Mouse (Mus musculus) MEL (cell line): ENCODE measurements around the gene Bdh1. TPM values are rescaled to one million over a fixed set of nuclear protein-coding genes. Genes with fewer than 3 reads are reported as not detected.

Experiments used
- DNase-seq: peaks from one replicate; pipeline ENCODE4 v3.0.0; 2011; ENCODE audit warnings: low read depth, low spot score
- H3K27ac ChIP-seq: 2 replicates; pipeline ENCODE4 v1.5.1; 2012; ENCODE audit warnings: low read depth, mild to moderate bottlenecking, control low read depth, low read length, moderate library complexity; ENCODE audit not compliant: control insufficient read depth
- H3K27me3 ChIP-seq, 2 experiments: fragments of 150-350 bp in 1 of 2; sonication (generic) in 1 of 2; 2 replicates each; pipeline ENCODE4 v1.6.1; 2012; ENCODE audit warnings: low read length in 2 of 2, mild to moderate bottlenecking in 2 of 2, improper control_type of control experiment in 1 of 2, moderate library complexity in 1 of 2; ENCODE audit not compliant: insufficient read depth in 2 of 2, control insufficient read depth in 1 of 2
- H3K36me3 ChIP-seq, 2 experiments: 2 replicates each; pipeline ENCODE4 v1.6.1; 2012 to 2014; ENCODE audit warnings: low read length in 2 of 2, improper control_type of control experiment in 1 of 2, inconsistent platforms in 1 of 2, mild to moderate bottlenecking in 1 of 2; ENCODE audit not compliant: insufficient read depth in 2 of 2, control insufficient read depth in 1 of 2
- H3K4me1 ChIP-seq, 2 experiments: fragments of 150-350 bp in 1 of 2; sonication (generic) in 1 of 2; 2 replicates each; pipeline ENCODE4 v1.6.1; 2012; ENCODE audit warnings: low read length in 2 of 2, improper control_type of control experiment in 1 of 2, mild to moderate bottlenecking in 1 of 2; ENCODE audit not compliant: insufficient read depth in 2 of 2, control insufficient read depth in 1 of 2
- H3K4me3 ChIP-seq, 2 experiments: fragments of 150-350 bp in 1 of 2; sonication (generic) in 1 of 2; 2 replicates each; pipeline ENCODE4 v1.5.1; 2012; ENCODE audit warnings: low read depth in 2 of 2, low read length in 2 of 2, mild to moderate bottlenecking in 2 of 2, moderate library complexity in 2 of 2, control low read depth in 1 of 2, improper control_type of control experiment in 1 of 2; ENCODE audit not compliant: control insufficient read depth in 1 of 2, insufficient read depth in 1 of 2
- H3K79me2 ChIP-seq: 2 replicates; pipeline ENCODE4 v1.6.1; 2012; ENCODE audit warnings: mild to moderate bottlenecking, low read length, moderate library complexity; ENCODE audit not compliant: control insufficient read depth, poor library complexity, insufficient read depth
- H3K9ac ChIP-seq: 2 replicates; pipeline ENCODE4 v1.6.1; 2012; ENCODE audit warnings: low read depth, mild to moderate bottlenecking, control low read depth, low read length, moderate library complexity; ENCODE audit not compliant: control insufficient read depth, poor library complexity, severe bottlenecking
- H3K9me3 ChIP-seq: fragments of 150-350 bp; sonication (generic); replicated peaks from 2 replicates; pipeline ENCODE4 v1.6.1; 2012; ENCODE audit warnings: mild to moderate bottlenecking, low read length, improper control_type of control experiment, moderate library complexity; ENCODE audit not compliant: insufficient read depth
- BHLHE40 ChIP-seq: IDR thresholded peaks from 2 replicates; pipeline ENCODE4 v1.6.1; 2012; ENCODE audit warnings: low read depth, mild to moderate bottlenecking, inconsistent platforms, low read length, improper control_type of control experiment, borderline replicate concordance
- CHD1 ChIP-seq: IDR thresholded peaks from 2 replicates; pipeline ENCODE4 v1.6.1; 2012; ENCODE audit warnings: low read depth, mild to moderate bottlenecking, inconsistent platforms, low read length, improper control_type of control experiment
- CHD2 ChIP-seq: IDR thresholded peaks from 2 replicates; pipeline ENCODE4 v1.6.1; 2011; ENCODE audit warnings: low read length, improper control_type of control experiment
- E2F4 ChIP-seq: IDR thresholded peaks from 2 replicates; pipeline ENCODE4 v1.6.1; 2011; ENCODE audit warnings: low read depth, low read length, improper control_type of control experiment, borderline replicate concordance
- ELF1 ChIP-seq: IDR thresholded peaks from 2 replicates; pipeline ENCODE4 v1.6.1; 2014; ENCODE audit warnings: low read depth, mild to moderate bottlenecking, inconsistent platforms, low read length, improper control_type of control experiment, moderate library complexity
- GATA1 ChIP-seq: IDR thresholded peaks from 2 replicates; pipeline ENCODE4 v1.6.1; 2011; ENCODE audit warnings: low read depth, low read length, improper control_type of control experiment
- HCFC1 ChIP-seq: IDR thresholded peaks from 2 replicates; pipeline ENCODE4 v1.6.1; 2012; ENCODE audit warnings: low read depth, mild to moderate bottlenecking, inconsistent platforms, low read length, improper control_type of control experiment, moderate library complexity
- JUND ChIP-seq: IDR thresholded peaks from 2 replicates; pipeline ENCODE4 v1.6.1; 2011; ENCODE audit warnings: low read depth, mild to moderate bottlenecking, improper control_type of control experiment, low read length
- MAFK ChIP-seq: IDR thresholded peaks from 2 replicates; pipeline ENCODE4 v1.6.1; 2011; ENCODE audit warnings: low read depth, mild to moderate bottlenecking, low read length, improper control_type of control experiment, borderline replicate concordance
- MAX ChIP-seq: IDR thresholded peaks from 2 replicates; pipeline ENCODE4 v1.6.1; 2011; ENCODE audit warnings: low read length, improper control_type of control experiment
- MAZ ChIP-seq: IDR thresholded peaks from 2 replicates; pipeline ENCODE4 v1.6.1; 2012; ENCODE audit warnings: low read depth, mild to moderate bottlenecking, inconsistent platforms, low read length, improper control_type of control experiment
- MXI1 ChIP-seq: IDR thresholded peaks from 2 replicates; pipeline ENCODE4 v1.6.1; 2011; ENCODE audit warnings: mild to moderate bottlenecking, low read depth, low read length, improper control_type of control experiment
- NELFE ChIP-seq: IDR thresholded peaks from 2 replicates; pipeline ENCODE4 v1.6.1; 2011; ENCODE audit warnings: low read depth, low read length, improper control_type of control experiment
- POLR2A ChIP-seq, 2 experiments: IDR thresholded peaks; 2 replicates each; pipeline ENCODE4 v1.6.1; 2011 to 2012; ENCODE audit warnings: low read length in 2 of 2, mild to moderate bottlenecking in 2 of 2, control low read depth in 1 of 2, improper control_type of control experiment in 1 of 2, low read depth in 1 of 2, moderate library complexity in 1 of 2; ENCODE audit not compliant: control insufficient read depth in 1 of 2, insufficient read depth in 1 of 2, poor library complexity in 1 of 2
- RAD21 ChIP-seq: IDR thresholded peaks from 2 replicates; pipeline ENCODE4 v1.6.1; 2011; ENCODE audit warnings: mild to moderate bottlenecking, low read depth, low read length, improper control_type of control experiment
- SIN3A ChIP-seq: IDR thresholded peaks from 2 replicates; pipeline ENCODE4 v1.6.1; 2012; ENCODE audit warnings: low read length, improper control_type of control experiment, inconsistent platforms
- SMC3 ChIP-seq: IDR thresholded peaks from 2 replicates; pipeline ENCODE4 v1.6.1; 2011; ENCODE audit warnings: low read depth, low read length, improper control_type of control experiment
- TAL1 ChIP-seq: IDR thresholded peaks from 2 replicates; pipeline ENCODE4 v1.6.1; 2012; ENCODE audit warnings: mild to moderate bottlenecking, inconsistent platforms, low read length, moderate library complexity, mixed read lengths
- TBP ChIP-seq: IDR thresholded peaks from 2 replicates; pipeline ENCODE4 v1.8.0; 2011; ENCODE audit warnings: low read depth, low read length, improper control_type of control experiment
- TCF12 ChIP-seq: IDR thresholded peaks from 2 replicates; pipeline ENCODE4 v1.6.1; 2014; ENCODE audit warnings: low read depth, mild to moderate bottlenecking, inconsistent platforms, low read length, improper control_type of control experiment, moderate library complexity
- UBTF ChIP-seq: IDR thresholded peaks from 2 replicates; pipeline ENCODE4 v1.6.1; 2012; ENCODE audit warnings: low read depth, mild to moderate bottlenecking, inconsistent platforms, low read length, improper control_type of control experiment, moderate library complexity, borderline replicate concordance; ENCODE audit not compliant: insufficient read depth
- USF1 ChIP-seq: IDR thresholded peaks from 2 replicates; pipeline ENCODE4 v1.6.1; 2014; ENCODE audit warnings: low read depth, mild to moderate bottlenecking, inconsistent platforms, low read length, improper control_type of control experiment, moderate library complexity
- USF2 ChIP-seq, 2 experiments: IDR thresholded peaks; 2 replicates each; pipeline ENCODE4 v1.6.1; 2011 to 2012; ENCODE audit warnings: improper control_type of control experiment in 2 of 2, low read length in 2 of 2, borderline replicate concordance in 1 of 2, inconsistent platforms in 1 of 2, low read depth in 1 of 2, mild to moderate bottlenecking in 1 of 2; ENCODE audit not compliant: insufficient read depth in 1 of 2
- ZNF384 ChIP-seq: IDR thresholded peaks from 2 replicates; pipeline ENCODE4 v1.6.1; 2012; ENCODE audit warnings: low read depth, mild to moderate bottlenecking, inconsistent platforms, low read length, improper control_type of control experiment
- polyA plus RNA-seq, 2 experiments: library from polyadenylated mRNA; stranded (reverse) in 1 of 2; unstranded in 1 of 2; fragments of >175 nt in 1 of 2; fragments of >200 nt in 1 of 2; gene quantifications; 2 replicates each; pipeline versions ENCODE4 v1.2.1 to v1.2.4; 2012; ENCODE audit warnings: low replicate concordance in 2 of 2, low read depth in 1 of 2; ENCODE audit not compliant: insufficient read length in 2 of 2, insufficient read depth in 1 of 2, missing spikeins in 1 of 2
- total RNA-seq: library from RNA; depleted of rRNA; stranded (reverse); fragments of 300-350 nt; gene quantifications from 2 replicates; pipeline ENCODE4 v1.2.3, GENCODE M21; 2012

Bdh1 gene
- total and polyA plus RNA-seq, 3 experiments: 67.5 to 187 TPM; not detected in 1

DNA sequence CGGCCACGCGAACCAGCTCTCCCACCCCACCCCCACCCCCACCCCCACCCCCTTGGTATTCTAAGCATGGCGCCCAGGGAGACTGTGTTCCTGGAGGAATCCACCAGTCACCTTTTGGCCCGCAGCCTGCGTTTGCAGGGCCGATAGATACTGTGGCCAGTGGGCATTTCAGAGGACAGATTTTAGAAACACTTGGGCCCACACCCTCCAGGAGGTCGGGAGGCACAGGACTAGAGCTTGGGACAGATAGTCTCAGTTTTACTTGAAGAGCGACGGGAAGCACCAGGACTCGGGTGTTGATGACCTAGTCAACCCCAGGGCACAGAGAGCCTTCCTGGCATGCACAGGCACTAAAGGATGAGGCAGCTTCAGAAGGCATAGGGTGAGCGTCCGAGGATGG, 38.4 kb downstream of the Bdh1 start (continued):
- no peak for TF ChIP-seq HCFC1

DNA sequence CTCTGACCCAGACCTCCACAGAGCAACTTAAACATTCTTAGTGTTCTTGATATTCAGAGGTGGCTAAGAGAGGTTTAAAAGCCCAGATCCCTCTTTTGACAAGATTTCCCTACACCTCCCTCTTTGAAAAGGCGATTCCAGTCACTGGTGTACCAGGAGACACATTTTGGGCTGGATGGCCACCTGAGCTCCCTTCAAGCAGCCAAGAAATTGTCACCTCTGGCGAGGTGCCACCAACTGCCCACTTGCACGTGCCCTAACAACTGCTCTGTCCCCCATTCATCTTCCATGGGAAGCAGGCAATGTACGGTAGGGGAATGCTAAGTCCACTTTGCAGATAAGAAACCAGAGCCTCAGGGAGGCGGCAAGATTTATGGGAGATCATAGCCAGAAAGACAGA, 39.0 kb downstream of the Bdh1 start:
- Histone ChIP-seq H3K36me3 (peaks cover 0 to 7% of the 10 kb centered on the region in 2 experiments; a peak in 3 of 4 replicates), H3K79me2 (no peaks in the 10 kb centered on the region), H3K4me3 (no peak overlapping the region)
- DNase-seq: no peak
- TF ChIP-seq MAX (no peak), CHD1 (no peak), USF1 (no peak), ELF1 (no peak)
- TF ChIP-seq, all 39 proteins: peak for 0
- H3K9me3 ChIP-seq: no peaks in the 10 kb centered on the region
- H3K9ac ChIP-seq: no peak overlapping the region
- H3K27me3 ChIP-seq: no peaks in the 10 kb centered on the region
- H3K27ac ChIP-seq: no peak overlapping the region
- H3K4me1 ChIP-seq: peaks cover 0 to 11% of the 10 kb centered on the region in 2 experiments; a peak in 2 of 4 replicates

DNA sequence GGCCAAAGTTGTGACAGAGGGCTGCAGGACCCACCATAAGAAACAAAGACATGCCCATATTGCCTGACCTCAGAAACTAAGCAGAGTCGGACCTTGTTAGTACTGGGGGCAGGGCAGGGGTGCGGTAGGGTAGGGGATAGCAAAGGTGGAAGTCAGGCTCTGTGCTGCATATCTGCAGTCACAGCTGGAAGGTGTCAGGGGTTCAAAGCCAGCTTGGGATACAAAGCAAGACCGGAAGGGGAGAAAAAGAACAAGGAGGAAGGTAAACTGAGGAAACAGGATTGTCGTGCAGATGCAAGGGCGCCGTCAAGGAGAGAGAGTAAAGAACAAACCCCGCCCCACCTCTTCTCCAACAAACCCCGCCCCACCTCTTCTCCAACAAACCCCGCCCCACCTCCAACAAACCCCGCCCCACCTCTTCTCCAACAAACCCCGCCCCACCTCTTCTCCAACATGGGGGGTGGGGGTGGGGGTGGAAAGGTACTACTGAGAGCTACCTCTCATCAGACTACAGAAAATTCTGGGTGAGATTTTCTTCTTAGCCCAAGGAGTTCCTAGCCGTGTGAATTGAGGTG, 40.1 kb downstream of the Bdh1 start:
- Histone ChIP-seq H3K27ac (no peak overlapping the region), H3K9me3 (no peaks in the 10 kb centered on the region), H3K4me3 (no peak overlapping the region), H3K9ac (no peak overlapping the region), H3K4me1 (peaks cover 0 to 11% of the 10 kb centered on the region in 2 experiments; a peak in 2 of 4 replicates), H3K79me2 (no peaks in the 10 kb centered on the region), H3K27me3 (no peaks in the 10 kb centered on the region), H3K36me3 (peaks cover 0 to 7% of the 10 kb centered on the region in 2 experiments; a peak in 3 of 4 replicates)
- no peak for DNase-seq
- TF ChIP-seq CHD1: no peak
- no peak for TF ChIP-seq TAL1
- no peak for TF ChIP-seq POLR2A (IDR thresholded peaks at IDR 0.05; ENCODE audit: control insufficient read depth in 1 of 2, insufficient read depth in 1 of 2, low read depth in 1 of 2, low read length in 2 of 2, poor library complexity in 1 of 2)
- no peak for TF ChIP-seq UBTF
- no peak for TF ChIP-seq ZNF384
- no peak for TF ChIP-seq TBP
- TF ChIP-seq MAFK: no peak
- no peak for TF ChIP-seq GATA1
- no peak for TF ChIP-seq BHLHE40
- TF ChIP-seq MXI1: no peak
- TF ChIP-seq RAD21: no peak
- no peak for TF ChIP-seq SMC3
- no peak for TF ChIP-seq CHD2
- TF ChIP-seq E2F4: no peak
- no peak for TF ChIP-seq NELFE
- no peak for TF ChIP-seq JUND
- no peak for TF ChIP-seq USF2 (IDR thresholded peaks at IDR 0.05; ENCODE audit: borderline replicate concordance in 1 of 2, insufficient read depth in 1 of 2, low read depth in 1 of 2, low read length in 2 of 2)
- no peak for TF ChIP-seq MAZ
- TF ChIP-seq TCF12: no peak
- no peak for TF ChIP-seq SIN3A
